Mouse (Mus musculus) adrenal gland, adult 8-10 months (tissue): ENCODE results near the gene Mcfd2. TPM values are rescaled to one million over a fixed set of nuclear protein-coding genes. Genes with fewer than 3 reads are reported as not detected.

Source experiments
- DNase-seq: peaks from one replicate; pipeline ENCODE4 v3.0.0; 2022
- total RNA-seq, 4 experiments: library from RNA; stranded (reverse); gene quantifications; 2 replicates each; pipeline ENCODE4 v1.2.4; 2022

Gene Mcfd2
- total RNA-seq, 4 experiments from 2014 or later: 212 to 358 (median 282) TPM

- peak; percentile 55 for DNase-seq
Measured at GRCm38 (mm10) chr17:87236725-87237650, 28.7 kb downstream of the Mcfd2 start.

GRCm38 (mm10) chr17:87235019-87235418 is 30.7 kb downstream of the Mcfd2 start:
- no peak for DNase-seq

GRCm38 (mm10) chr17:87227878-87228277 is 37.9 kb downstream of the Mcfd2 start:
- DNase-seq: no peak

GRCm38 (mm10) chr17:87226079-87226640 is 39.6 kb downstream of the Mcfd2 start:
- DNase-seq: no peak

GRCm38 (mm10) chr17:87225384-87225783 is 40.4 kb downstream of the Mcfd2 start:
- no peak for DNase-seq

GRCm38 (mm10) chr17:87224461-87224860 is 41.3 kb downstream of the Mcfd2 start:
- no peak for DNase-seq

GRCm38 (mm10) chr17:87219456-87219855 is 46.3 kb downstream of the Mcfd2 start:
- peak; percentile 36 for DNase-seq

GRCm38 (mm10) chr17:87214523-87214922 is 51.2 kb downstream of the Mcfd2 start:
- no peak for DNase-seq

GRCm38 (mm10) chr17:87210525-87210924 is 55.2 kb downstream of the Mcfd2 start:
- DNase-seq: no peak

GRCm38 (mm10) chr17:87206885-87207284 is 58.9 kb downstream of the Mcfd2 start:
- DNase-seq: no peak

Other genes with a start within 250 kb of the Mcfd2 start
- 10 to 100 TPM; 15.9 to 19.2 (median 18.1) TPM for gene Pigf, start 240.5 kb downstream of the Mcfd2 start, total RNA-seq
- gene Cript, start 240.4 kb downstream of the Mcfd2 start, total RNA-seq: 10 to 100 TPM; 53.2 to 83.7 (median 71.9) TPM
- gene Socs5, start 158.3 kb downstream of the Mcfd2 start, total RNA-seq: 100 to 1,000 TPM in 1 of 4 experiments, 10 to 100 TPM in 3; 72.2 to 108 (median 96.0) TPM
- 10 to 100 TPM; 13.5 to 18.6 (median 15.2) TPM for gene Ttc7, start 17.0 kb upstream of the Mcfd2 start, total RNA-seq
- not detected for gene Stpg4, start 161.8 kb upstream of the Mcfd2 start, total RNA-seq
- gene Calm2, start 181.0 kb upstream of the Mcfd2 start, total RNA-seq: 100 to 1,000 TPM; 507 to 545 (median 540) TPM